Mouse (Mus musculus) left cerebral cortex, adult 8-10 months (tissue): ENCODE results near the gene Ces2a. TPM values are rescaled to one million over a fixed set of nuclear protein-coding genes. Genes with fewer than 3 reads are reported as not detected.

Experiments used
- DNase-seq, 2 experiments: peaks; one replicate each; pipeline ENCODE4 v3.0.0; 2022; ENCODE audit warnings: low spot score in 2 of 2
- microRNA-seq, 2 experiments: library from miRNA; unstranded; fragments of <30 nt; microRNA quantifications; one replicate each; pipeline ENCODE4 v1.2.0; 2022
- total RNA-seq, 4 experiments: library from RNA; stranded (reverse); gene quantifications; 2 replicates each; pipeline ENCODE4 v1.2.4; 2022

Ces2a gene
- total RNA-seq, result not detected

- DNase-seq, result no peak
Measured at GRCm38 (mm10) chr8:104733753-104734152, at the start of gene Ces2a. Gene Ces2a (plus strand): TSS chr8:104734003.

GRCm38 (mm10) chr8:104688433-104688832, 45.4 kb upstream of the Ces2a start:
- DNase-seq, result no peak

- no peak for DNase-seq
Measured at GRCm38 (mm10) chr8:104698556-104698955, 35.2 kb upstream of the Ces2a start.

- no peak for DNase-seq
Measured at GRCm38 (mm10) chr8:104701900-104702299, 31.9 kb upstream of the Ces2a start.

- no peak for DNase-seq
Measured at GRCm38 (mm10) chr8:104721166-104721565, 12.6 kb upstream of the Ces2a start.

- no peak for DNase-seq
Measured at GRCm38 (mm10) chr8:104731451-104731850, 2.4 kb upstream of the Ces2a start.

GRCm38 (mm10) chr8:104731969-104732368, 1.8 kb upstream of the Ces2a start:
- no peak for DNase-seq

GRCm38 (mm10) chr8:104742039-104742438, 8.2 kb downstream of the Ces2a start:
- no peak for DNase-seq

GRCm38 (mm10) chr8:104743410-104743809, 9.6 kb downstream of the Ces2a start:
- DNase-seq, result no peak

GRCm38 (mm10) chr8:104752818-104753217, 19.0 kb downstream of the Ces2a start:
- DNase-seq, result no peak

GRCm38 (mm10) chr8:104757621-104758020, 23.8 kb downstream of the Ces2a start:
- no peak for DNase-seq

GRCm38 (mm10) chr8:104758209-104758608, 24.4 kb downstream of the Ces2a start:
- peak in 1 of 2 experiments; percentile 39 for DNase-seq

- no peak for DNase-seq
Measured at GRCm38 (mm10) chr8:104761126-104761525, 27.3 kb downstream of the Ces2a start.

GRCm38 (mm10) chr8:104766485-104766884, 32.7 kb downstream of the Ces2a start:
- DNase-seq, result no peak

GRCm38 (mm10) chr8:104770365-104770764, 36.6 kb downstream of the Ces2a start:
- no peak for DNase-seq

- peak in 1 of 2 experiments; percentile 17 for DNase-seq
Measured at GRCm38 (mm10) chr8:104787049-104787448, 53.2 kb downstream of the Ces2a start.

GRCm38 (mm10) chr8:104788929-104789328, 55.1 kb downstream of the Ces2a start:
- no peak for DNase-seq

- DNase-seq, result no peak
Measured at GRCm38 (mm10) chr8:104789886-104790680, 56.3 kb downstream of the Ces2a start.

Small RNAs within 50 kb of the gene (microRNA-seq; reads per million reads assigned to microRNA genes)
- gene Gm44328, result 0 reads per million in 2 experiments

Other genes with a start within 250 kb of the Ces2a start
- 1 to 10 TPM; 1.8 to 2.4 (median 2.1) TPM for gene Terb1, start 224.1 kb upstream of the Ces2a start, total RNA-seq
- 10 to 100 TPM; 48.5 to 59.2 (median 55.1) TPM for gene Nae1, start 199.4 kb upstream of the Ces2a start, total RNA-seq
- 10 to 100 TPM; 22.8 to 28.3 (median 26.8) TPM for gene Car7, start 199.3 kb upstream of the Ces2a start, total RNA-seq
- 10 to 100 TPM in 3 of 4 experiments, 1 to 10 TPM in 1; 9.0 to 11.6 (median 10.4) TPM for gene Pdp2, start 142.6 kb upstream of the Ces2a start, total RNA-seq
- not detected for gene Cdh16, start 109.6 kb upstream of the Ces2a start, total RNA-seq
- gene Rrad, start 102.7 kb upstream of the Ces2a start, total RNA-seq, result 1 to 10 TPM; 2.0 to 3.3 (median 2.5) TPM
- 10 to 100 TPM; 28.4 to 34.8 (median 31.5) TPM for gene Ciao2b, start 92.0 kb upstream of the Ces2a start, total RNA-seq
- gene Ces2b, start 97.6 kb downstream of the Ces2a start, total RNA-seq, result under 1 TPM in 3 of 4 experiments, not detected in 1; 0.14 to 0.19 (median 0.18) TPM
- gene Ces2c, start 113.1 kb downstream of the Ces2a start, total RNA-seq, result not detected
- under 1 TPM in 1 of 4 experiments, not detected in 3; 0.30 TPM for gene Ces2e, start 192.3 kb downstream of the Ces2a start, total RNA-seq
- gene Ces2f, start 213.4 kb downstream of the Ces2a start, total RNA-seq, result not detected
- under 1 TPM; 0.13 to 0.51 (median 0.32) TPM for gene Ces2g, start 227.7 kb downstream of the Ces2a start, total RNA-seq